Mouse (Mus musculus) forebrain, embryonic 14.5 days (tissue): Measurements from ENCODE around the gene Myo1a. TPM values are rescaled to one million over a fixed set of nuclear protein-coding genes. Genes with fewer than 3 reads are reported as not detected.

Experiments
- ATAC-seq: fragments of 200-750 bp; cut with Nextera tagmentation; 2 replicates; pipeline ENCODE4 v1.8.0; 2017; ENCODE audit warnings: mild to moderate bottlenecking, moderate library complexity
- DNase-seq: peaks from one replicate; pipeline ENCODE4 v3.0.0-alpha.2; 2015; ENCODE audit warnings: low spot score
- H3K27ac ChIP-seq: fragments of 300-500 bp; sonication (generic); 2 replicates; pipeline ENCODE4 v1.5.1; 2014; ENCODE audit warnings: low read depth, mild to moderate bottlenecking, control low read depth, low read length, moderate library complexity
- H3K27me3 ChIP-seq: fragments of 300-500 bp; sonication (generic); replicated peaks from 2 replicates; pipeline ENCODE4 v1.6.1; 2014; ENCODE audit warnings: low read length, control low read depth, mixed read lengths; ENCODE audit not compliant: control insufficient read depth, insufficient read depth
- H3K36me3 ChIP-seq: fragments of 300-500 bp; sonication (generic); 2 replicates; pipeline ENCODE4 v1.6.1; 2014; ENCODE audit warnings: low read length, control low read depth; ENCODE audit not compliant: control insufficient read depth, insufficient read depth
- H3K4me1 ChIP-seq: fragments of 300-500 bp; sonication (generic); 2 replicates; pipeline ENCODE4 v1.6.1; 2014; ENCODE audit warnings: antibody characterized with exemption, low read length, control low read depth; ENCODE audit not compliant: control insufficient read depth, insufficient read depth
- H3K4me2 ChIP-seq: fragments of 300-500 bp; sonication (generic); 2 replicates; pipeline ENCODE4 v1.6.1; 2014; ENCODE audit warnings: mild to moderate bottlenecking, control low read depth, low read length
- H3K4me3 ChIP-seq: fragments of 300-500 bp; sonication (generic); 2 replicates; pipeline ENCODE4 v1.5.1; 2014; ENCODE audit warnings: low read depth, low read length, control low read depth
- H3K9ac ChIP-seq: fragments of 300-500 bp; sonication (generic); 2 replicates; pipeline ENCODE4 v1.6.1; 2014; ENCODE audit warnings: mild to moderate bottlenecking, low read length, control low read depth, moderate library complexity
- H3K9me3 ChIP-seq: fragments of 300-500 bp; sonication (generic); replicated peaks from 2 replicates; pipeline ENCODE4 v1.6.1; 2016; ENCODE audit warnings: low read length, control low read depth, mixed read lengths; ENCODE audit not compliant: control insufficient read depth
- WGBS: fragments of 180-500 bp; shearing (Covaris S2); extraction: QIAGEN DNeasy Blood & Tissue Kit; methylation state at CpG from one replicate; pipeline ENCODE4 v1.1.7; 2014; 5-methylcytosine and 5-hydroxymethylcytosine counted together
- polyA plus RNA-seq: library from polyadenylated mRNA; unstranded; fragments of >200 nt; fragmentation: Nextera tagmentation; extraction: Ambion mirVana; gene quantifications from 2 replicates; pipeline ENCODE4 v1.2.1, GENCODE M21; 2014

The Myo1a gene
- polyA plus RNA-seq, 1 experiment from 2014 or later, result 0.67 TPM

DNA sequence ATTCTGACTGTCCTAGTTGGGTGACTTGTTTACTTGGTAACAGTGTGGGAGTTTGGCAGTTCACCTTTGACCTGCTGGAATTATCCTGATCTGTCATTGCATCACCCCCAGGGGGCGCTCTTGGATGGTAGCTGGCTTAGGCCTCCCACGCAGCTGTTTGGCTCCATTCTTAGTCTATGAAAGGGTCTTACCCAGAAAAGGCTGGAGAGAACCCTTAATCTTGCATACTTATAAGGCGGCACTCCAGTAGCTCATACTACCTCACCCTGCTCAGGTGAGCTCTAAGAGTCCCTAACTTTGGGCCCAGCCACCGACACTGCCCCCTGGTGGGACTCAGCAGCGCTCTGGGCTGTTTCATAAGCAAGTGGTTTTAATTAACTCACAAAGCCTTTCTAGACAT is 39.7 kb downstream of the Myo1a start:
- 65% methylated on average over 5 of the region's 5 CpGs for WGBS
- H3K9ac ChIP-seq, result no peak overlapping the region
- no peak overlapping the region for H3K27ac ChIP-seq
- no peak overlapping the region for H3K4me2 ChIP-seq
- peak; percentile 38 for DNase-seq
- H3K36me3 ChIP-seq, result peaks cover 72% of the 10 kb centered on the region
- ATAC-seq, result peak; percentile 47; the same call in 1 of the 2 replicates
- H3K4me3 ChIP-seq, result no peak overlapping the region
- no peaks in the 10 kb centered on the region for H3K27me3 ChIP-seq
- peaks cover 9% of the 10 kb centered on the region for H3K4me1 ChIP-seq
- H3K9me3 ChIP-seq, result no peaks in the 10 kb centered on the region

GRCm38 (mm10) chr10:127745886-127746285 is 40.9 kb downstream of the Myo1a start:
- no peak overlapping the region for H3K9ac ChIP-seq
- peaks cover 72% of the 10 kb centered on the region for H3K36me3 ChIP-seq
- no peaks in the 10 kb centered on the region for H3K9me3 ChIP-seq
- no peak overlapping the region for H3K4me2 ChIP-seq
- no peaks in the 10 kb centered on the region for H3K27me3 ChIP-seq
- no peak for ATAC-seq
- no peak overlapping the region for H3K27ac ChIP-seq
- 77% methylated on average over 5 of the region's 5 CpGs for WGBS
- DNase-seq, result no peak
- no peak overlapping the region for H3K4me3 ChIP-seq
- H3K4me1 ChIP-seq, result peaks cover under 1% of the 10 kb centered on the region; the same call in 1 of the 2 replicates

DNA sequence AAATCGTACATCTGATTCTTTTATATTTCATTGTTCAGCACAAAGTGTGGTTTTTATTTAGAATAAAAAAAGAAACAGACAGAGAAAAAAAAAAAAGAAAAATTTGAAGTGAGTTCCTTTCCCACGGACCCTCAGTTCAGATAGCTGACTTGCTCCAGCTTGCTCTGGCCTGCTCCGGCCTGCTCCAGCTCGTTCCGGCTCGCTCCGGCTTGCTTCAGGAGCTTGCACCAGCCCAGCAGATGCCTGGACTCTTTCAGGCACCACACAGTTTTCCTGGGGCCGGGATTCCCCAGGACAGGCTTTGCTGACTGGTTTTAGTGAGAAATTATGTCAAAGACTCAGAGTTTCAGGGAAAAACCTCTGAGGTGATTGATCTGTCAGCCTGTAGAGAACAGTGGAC is 42.3 kb downstream of the Myo1a start:
- Histone ChIP-seq H3K4me2 (no peak overlapping the region), H3K9me3 (no peaks in the 10 kb centered on the region), H3K27me3 (no peaks in the 10 kb centered on the region), H3K4me1 (no peaks in the 10 kb centered on the region), H3K9ac (no peak overlapping the region), H3K4me3 (no peak overlapping the region), H3K27ac (no peak overlapping the region), H3K36me3 (peaks cover 62% of the 10 kb centered on the region)
- DNase-seq (no peak), ATAC-seq (no peak)
- WGBS, result 93% methylated on average over 8 of the region's 8 CpGs

- no peaks in the 10 kb centered on the region for H3K27me3 ChIP-seq
- DNase-seq, result no peak
- no peak overlapping the region for H3K9ac ChIP-seq
- no peak overlapping the region for H3K27ac ChIP-seq
- peaks cover 44% of the 10 kb centered on the region for H3K36me3 ChIP-seq
- H3K4me2 ChIP-seq, result no peak overlapping the region
- no peak for ATAC-seq
- 32% methylated on average over 8 of the region's 8 CpGs for WGBS
- no peaks in the 10 kb centered on the region for H3K9me3 ChIP-seq
- H3K4me1 ChIP-seq, result no peaks in the 10 kb centered on the region
- no peak overlapping the region for H3K4me3 ChIP-seq
These were observed 44.1 kb downstream of the Myo1a start for GRCm38 (mm10) chr10:127748847-127749612.

DNA sequence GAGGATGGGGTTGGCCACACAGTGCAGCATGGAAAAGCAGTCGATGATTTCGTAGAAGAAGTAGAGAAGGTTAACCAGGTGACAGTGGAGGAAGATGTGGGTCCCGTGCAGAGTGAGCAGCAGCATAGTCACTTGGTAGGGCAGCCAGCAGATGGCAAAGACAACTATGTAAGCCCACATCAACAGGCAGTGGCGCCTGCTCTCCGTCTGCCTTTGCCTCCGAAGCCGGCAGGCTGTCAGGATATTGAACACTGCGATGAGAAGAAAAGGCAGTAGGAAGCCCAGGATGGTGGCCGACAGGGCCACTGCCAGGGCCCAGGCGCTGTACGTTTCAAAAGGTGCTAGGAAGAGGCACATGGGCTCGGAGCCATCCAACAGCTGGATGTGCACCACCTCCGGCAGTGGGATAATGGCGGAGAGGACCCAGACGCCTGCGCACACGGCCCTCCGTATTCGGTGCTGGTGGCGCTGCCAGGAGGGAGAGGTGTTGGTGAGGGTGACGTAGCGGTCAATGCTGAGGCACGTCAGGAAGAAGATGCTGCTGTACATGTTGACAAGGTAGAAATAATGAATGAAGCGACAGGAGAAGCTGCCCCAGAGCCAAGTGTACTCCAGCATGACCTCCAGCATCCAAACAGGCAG is 45.3 kb downstream of the Myo1a start:
- ATAC-seq (no peak), DNase-seq (no peak)
- H3K27ac ChIP-seq, result no peak overlapping the region
- 0 out of 2 replicates have a peak overlapping the region, but pooled peaks have one; percentile 21 for H3K9ac ChIP-seq
- no peaks in the 10 kb centered on the region for H3K9me3 ChIP-seq
- no peaks in the 10 kb centered on the region for H3K4me1 ChIP-seq
- H3K36me3 ChIP-seq, result peaks cover 32% of the 10 kb centered on the region
- H3K4me3 ChIP-seq, result no peak overlapping the region
- peak overlapping the region; percentile 33 for H3K4me2 ChIP-seq
- WGBS, result 52% methylated on average over 24 of the region's 24 CpGs
- no peaks in the 10 kb centered on the region for H3K27me3 ChIP-seq

DNA sequence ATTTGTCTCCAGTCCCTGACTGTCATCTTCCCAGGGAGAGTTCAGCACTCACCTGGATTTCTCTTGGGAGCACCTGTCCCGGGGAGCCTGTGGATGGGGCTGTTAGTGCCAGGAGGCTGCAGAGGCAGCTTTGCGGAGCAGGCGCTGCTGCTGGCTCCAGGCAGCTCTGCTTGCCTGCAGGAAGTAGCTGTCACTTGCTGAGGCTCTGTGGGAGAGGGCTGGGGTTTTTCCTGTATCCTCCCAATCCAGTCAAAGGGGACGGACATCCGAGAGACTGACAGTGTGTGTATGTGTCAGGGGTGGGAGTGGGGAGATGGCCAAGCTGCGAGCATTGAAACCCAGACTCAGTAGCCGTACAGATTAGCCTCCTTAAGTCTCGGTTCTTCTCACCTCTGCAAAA is 46.6 kb downstream of the Myo1a start, which contains the start of gene Gpr182:
Gene Gpr182, minus strand, starts transcription at position 185 of the 400 bp plus-strand sequence.
- Histone ChIP-seq H3K4me2 (no peak within 1 kb of the TSS), H3K9ac (no peak within 1 kb of the TSS), H3K36me3 (peaks cover 20% of the 10 kb centered on the region), H3K27me3 (no peaks in the 10 kb centered on the region), H3K9me3 (no peaks in the 10 kb centered on the region), H3K27ac (no peak within 1 kb of the TSS), H3K4me3 (no peak within 1 kb of the TSS), H3K4me1 (no peaks in the 10 kb centered on the region)
- DNase-seq (no peak), ATAC-seq (no peak)
- 67% methylated on average over 8 of the region's 8 CpGs for WGBS

DNA sequence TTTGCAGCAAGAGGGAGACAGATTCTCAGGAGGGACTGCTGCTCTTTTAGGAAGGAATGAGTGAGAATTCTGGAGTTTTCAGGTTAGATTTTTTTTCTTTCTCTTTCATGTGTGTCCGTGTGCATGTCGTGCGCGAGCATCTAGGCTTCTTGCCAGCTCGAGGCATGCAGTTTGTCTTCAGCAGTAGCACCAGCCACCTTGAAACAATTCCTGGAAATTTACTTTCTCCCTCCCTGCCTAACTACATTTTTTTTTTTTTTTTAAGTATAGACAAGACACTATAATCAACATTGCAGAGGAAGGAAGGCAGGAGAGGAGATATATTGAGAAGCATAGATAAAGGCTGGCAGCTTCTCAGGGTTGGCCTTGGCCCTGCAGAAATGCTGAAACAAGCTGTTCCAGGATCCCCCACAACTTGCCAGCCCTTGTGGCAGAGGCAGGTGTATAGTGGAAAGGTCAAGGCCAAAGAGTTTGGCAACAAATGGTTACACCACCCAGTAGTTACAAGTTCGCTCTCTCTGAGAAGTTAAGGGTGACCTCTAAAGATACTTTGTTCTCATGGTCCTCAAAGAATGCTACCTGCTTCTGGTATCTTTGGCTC is 49.7 kb downstream of the Myo1a start:
- DNase-seq (no peak), ATAC-seq (no peak)
- H3K36me3 ChIP-seq, result no peaks in the 10 kb centered on the region
- H3K9me3 ChIP-seq, result no peaks in the 10 kb centered on the region
- H3K4me3 ChIP-seq, result no peak overlapping the region
- no peak overlapping the region for H3K4me2 ChIP-seq
- H3K9ac ChIP-seq, result no peak overlapping the region
- H3K27ac ChIP-seq, result no peak overlapping the region
- no peaks in the 10 kb centered on the region for H3K4me1 ChIP-seq
- 74% methylated on average over 6 of the region's 6 CpGs for WGBS
- H3K27me3 ChIP-seq, result no peaks in the 10 kb centered on the region

DNA sequence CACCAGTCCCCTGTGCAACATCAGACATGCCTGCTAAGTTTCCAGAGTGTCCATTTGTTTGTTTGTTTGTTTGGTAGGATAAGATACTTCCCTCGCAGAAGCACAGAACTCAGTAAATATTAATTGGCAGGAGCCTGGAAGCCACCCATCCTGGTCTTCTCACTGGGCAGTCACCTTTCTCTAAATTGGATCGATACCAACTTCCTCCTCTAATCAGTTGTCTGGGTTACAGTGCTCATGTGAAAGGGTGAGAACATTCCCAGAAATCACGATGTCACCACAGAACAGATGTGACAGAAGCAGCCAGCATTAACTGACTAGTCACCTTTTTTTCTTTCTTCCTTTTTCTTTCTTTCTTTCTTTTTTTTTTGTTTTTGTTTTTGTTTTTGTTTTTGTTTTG is 50.3 kb downstream of the Myo1a start:
- H3K27ac ChIP-seq, result no peak overlapping the region
- ATAC-seq (no peak), DNase-seq (no peak)
- H3K9me3 ChIP-seq, result no peaks in the 10 kb centered on the region
- no peak overlapping the region for H3K4me3 ChIP-seq
- H3K4me2 ChIP-seq, result no peak overlapping the region
- H3K27me3 ChIP-seq, result no peaks in the 10 kb centered on the region
- 70% methylated on average over 3 of the region's 3 CpGs for WGBS
- H3K36me3 ChIP-seq, result no peaks in the 10 kb centered on the region
- no peak overlapping the region for H3K9ac ChIP-seq
- no peaks in the 10 kb centered on the region for H3K4me1 ChIP-seq
